Mouse (Mus musculus): ENCODE results near the gene Aatk. TPM values are rescaled to one million over a fixed set of nuclear protein-coding genes. Genes with fewer than 3 reads are reported as not detected.
A peak's percentile ranks its signal among the peaks of the same experiment; 100 is the strongest.

Aatk gene
- polyA plus RNA-seq, 1 experiment from 2014 or later = 2.0 TPM

DNA sequence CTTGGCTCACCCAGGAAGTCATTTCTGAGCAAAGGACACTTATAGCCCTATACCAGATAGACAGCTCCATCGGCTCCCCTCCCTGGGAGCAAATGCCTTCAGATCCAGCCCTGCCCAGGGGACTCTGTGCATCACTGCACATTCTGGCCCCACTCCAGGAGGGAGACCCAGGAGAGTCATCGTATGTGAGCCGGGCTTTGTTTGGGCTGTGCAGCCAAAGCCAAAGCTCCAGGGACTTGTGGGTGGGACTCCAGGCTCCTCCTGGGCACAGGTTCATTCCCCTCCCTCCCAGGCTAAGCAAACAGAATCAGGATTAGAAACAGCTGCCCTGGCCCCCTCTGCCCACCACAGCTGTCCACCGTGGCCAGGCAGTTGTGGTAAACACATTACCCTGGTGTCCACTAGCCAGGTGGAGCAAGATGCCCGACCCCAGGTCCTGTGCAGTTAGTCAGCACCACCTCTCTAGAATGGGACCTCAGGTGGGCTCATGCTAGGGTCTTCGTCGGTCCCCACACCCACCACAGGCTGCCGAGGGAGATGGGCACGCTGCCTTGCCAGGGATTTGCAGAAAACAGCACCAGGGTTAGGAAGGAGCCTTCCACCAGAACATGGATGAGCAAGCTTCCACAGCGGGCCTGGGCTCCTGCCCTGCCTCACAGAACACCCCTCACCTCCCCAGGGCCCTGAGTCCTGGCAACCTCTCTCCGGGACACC lies 971 bp downstream of the Aatk start:
- ATAC-seq (ENCODE audit: low read depth) = no peak
- H3K4me3 ChIP-seq (ENCODE audit: low read length) = peak overlapping the region; percentile 59
- peak overlapping the region; percentile 99 for H3K4me2 ChIP-seq (ENCODE audit: low read depth, low read length)
- no peaks in the 10 kb centered on the region for H3K36me3 ChIP-seq (ENCODE audit: control insufficient read depth, insufficient read depth, low read length)
- H3K9me3 ChIP-seq (ENCODE audit: control insufficient read depth, low read length) = no peaks in the 10 kb centered on the region
- H3K27ac ChIP-seq (ENCODE audit: low read length) = no peak overlapping the region
- H3K9ac ChIP-seq (ENCODE audit: low read length) = peak overlapping the region; percentile 64
- 36% methylated on average over 11 of the region's 11 CpGs for WGBS
- H3K4me1 ChIP-seq (replicated peaks; ENCODE audit: control insufficient read depth, insufficient read depth, low read length) = peaks cover 35% of the 10 kb centered on the region
- peaks cover 29% of the 10 kb centered on the region for H3K27me3 ChIP-seq (ENCODE audit: control insufficient read depth, insufficient read depth, low read depth, low read length)

DNA sequence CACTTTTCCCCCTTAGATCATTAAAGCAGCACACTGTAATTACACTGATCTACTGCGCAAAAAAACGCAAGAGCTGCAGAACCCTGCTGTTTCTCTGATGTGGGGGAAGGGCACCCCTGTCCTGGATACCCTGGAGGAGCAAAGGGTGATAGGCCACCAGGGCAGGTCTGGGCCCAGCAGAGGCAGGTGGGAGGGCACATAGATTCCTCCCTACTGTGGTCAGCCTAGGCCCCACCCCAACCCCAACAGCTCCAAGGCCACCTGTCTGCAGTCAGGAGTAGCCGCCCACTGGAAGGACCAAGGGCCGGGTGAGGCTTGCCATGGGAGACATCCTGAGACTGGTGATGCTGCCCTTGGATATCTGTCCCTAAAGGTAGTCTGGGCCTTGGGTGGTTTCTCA lies 1.6 kb downstream of the Aatk start:
- H3K27ac ChIP-seq (ENCODE audit: low read length) = no peak overlapping the region
- H3K27me3 ChIP-seq (ENCODE audit: control insufficient read depth, insufficient read depth, low read depth, low read length) = peaks cover 29% of the 10 kb centered on the region
- WGBS = 78% methylated on average over 4 of the region's 4 CpGs
- H3K4me1 ChIP-seq (replicated peaks; ENCODE audit: control insufficient read depth, insufficient read depth, low read length) = peaks cover 41% of the 10 kb centered on the region
- ATAC-seq (ENCODE audit: low read depth) = no peak
- H3K36me3 ChIP-seq (ENCODE audit: control insufficient read depth, insufficient read depth, low read length) = no peaks in the 10 kb centered on the region
- H3K4me3 ChIP-seq (ENCODE audit: low read length) = no peak overlapping the region
- no peak overlapping the region for H3K9ac ChIP-seq (ENCODE audit: low read length)
- no peak overlapping the region for H3K4me2 ChIP-seq (ENCODE audit: low read depth, low read length)
- no peaks in the 10 kb centered on the region for H3K9me3 ChIP-seq (ENCODE audit: control insufficient read depth, low read length)

DNA sequence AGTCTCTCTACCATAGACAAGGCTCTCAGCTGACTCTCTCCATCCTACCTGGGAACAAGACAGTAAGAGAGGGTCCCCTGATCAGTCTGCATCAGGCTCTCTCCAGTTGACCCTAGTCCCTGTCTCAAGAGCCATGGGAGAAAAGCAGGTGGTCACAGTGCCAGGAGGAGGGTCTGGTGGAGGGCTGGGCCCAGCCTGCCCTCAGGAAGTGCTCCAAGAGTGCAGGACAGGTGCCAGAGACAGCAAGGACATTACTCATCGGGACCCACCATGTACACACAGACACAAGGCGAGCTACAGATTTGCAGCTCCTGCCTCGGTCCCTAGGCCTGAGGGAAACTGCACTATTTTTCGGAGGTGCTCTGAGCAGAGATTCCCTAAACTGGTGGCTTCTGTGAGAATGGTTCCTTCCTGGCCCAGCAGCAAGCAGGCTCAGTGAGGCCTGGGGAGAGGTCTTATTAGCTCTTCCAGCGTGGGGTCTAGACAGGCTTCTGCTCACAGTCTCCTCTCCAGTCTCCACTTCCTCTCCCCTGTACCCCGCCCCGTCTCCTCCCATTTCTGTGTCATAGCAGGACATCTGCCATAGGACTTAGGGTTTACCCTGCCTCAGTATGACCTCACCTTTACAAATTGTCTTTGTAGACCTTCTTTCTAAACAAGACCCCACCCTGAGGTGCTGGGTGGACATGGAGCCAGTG lies 4.7 kb downstream of the Aatk start:
- no peak for ATAC-seq (ENCODE audit: low read depth)
- H3K4me1 ChIP-seq (replicated peaks; ENCODE audit: control insufficient read depth, insufficient read depth, low read length) = peaks cover 44% of the 10 kb centered on the region
- peaks cover 13% of the 10 kb centered on the region for H3K27me3 ChIP-seq (ENCODE audit: control insufficient read depth, insufficient read depth, low read depth, low read length)
- no peaks in the 10 kb centered on the region for H3K36me3 ChIP-seq (ENCODE audit: control insufficient read depth, insufficient read depth, low read length)
- no peaks in the 10 kb centered on the region for H3K9me3 ChIP-seq (ENCODE audit: control insufficient read depth, low read length)
- H3K4me3 ChIP-seq (ENCODE audit: low read length) = no peak overlapping the region
- WGBS = 63% methylated on average over 7 of the region's 7 CpGs
- 0 out of 2 replicates have a peak overlapping the region, but pooled peaks have one; percentile 15 for H3K9ac ChIP-seq (ENCODE audit: low read length)
- H3K27ac ChIP-seq (ENCODE audit: low read length) = peak overlapping the region; percentile 89
- 0 out of 2 replicates have a peak overlapping the region, but pooled peaks have one; percentile 16 for H3K4me2 ChIP-seq (ENCODE audit: low read depth, low read length)

DNA sequence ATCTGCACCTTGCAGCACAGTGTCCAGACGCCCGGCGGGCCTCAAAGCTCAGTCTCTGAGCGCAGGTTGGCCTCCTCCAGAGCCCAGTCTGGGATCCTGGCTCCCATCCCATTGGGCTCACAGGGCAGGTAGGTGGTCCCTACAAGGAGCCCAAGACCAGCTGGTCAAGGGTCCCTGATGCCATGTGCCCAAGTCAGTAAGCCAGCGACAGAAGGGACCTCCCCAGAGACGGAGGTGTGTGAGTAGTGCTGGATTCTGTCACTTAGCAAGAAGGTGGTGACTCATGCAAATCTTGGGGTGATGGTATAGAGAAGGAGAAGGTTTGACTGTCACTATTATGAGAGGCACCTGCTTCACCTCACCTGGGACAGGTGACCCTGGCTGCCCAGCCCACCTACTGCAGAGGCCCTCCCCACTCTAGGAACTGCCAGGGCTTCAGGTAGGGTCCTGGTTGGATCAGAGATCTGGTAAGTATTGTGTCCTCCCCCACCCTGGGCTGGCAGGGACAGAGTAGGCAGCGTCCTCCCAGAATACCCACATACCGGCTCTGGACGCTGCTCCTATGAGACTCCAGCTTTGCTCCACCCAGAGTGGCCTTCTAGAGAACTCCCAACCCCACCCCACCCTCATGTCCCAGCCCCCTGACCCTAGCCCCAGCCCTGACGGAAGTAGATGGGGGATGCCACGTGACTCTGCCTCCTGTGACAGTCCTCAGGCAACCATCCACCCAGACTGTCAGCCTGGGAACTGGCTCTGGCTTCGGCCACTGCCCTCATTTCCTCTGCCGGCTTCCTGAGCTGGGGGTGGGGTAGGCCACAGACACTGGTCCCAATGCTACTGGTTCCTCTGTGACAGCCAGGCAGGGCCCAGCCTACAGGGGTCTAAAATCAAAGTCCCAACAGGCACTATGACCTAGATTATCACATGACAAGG lies 5.5 kb downstream of the Aatk start:
- H3K4me2 ChIP-seq (ENCODE audit: low read depth, low read length) = peak overlapping the region; percentile 20; the same call in 1 of the 2 replicates
- WGBS = 50% methylated on average over 13 of the region's 13 CpGs
- H3K9ac ChIP-seq (ENCODE audit: low read length) = peak overlapping the region; percentile 28; the same call in 1 of the 2 replicates

GRCm38 (mm10) chr11:120040440-120040839 lies 6.5 kb downstream of the Aatk start:
- WGBS = 46% methylated on average over 8 of the region's 8 CpGs
- H3K27ac ChIP-seq (ENCODE audit: low read length) = peak overlapping the region; percentile 86

More for the DNA sequence above, 5.5 kb downstream of the Aatk start:
- peak; percentile 78 for ATAC-seq (ENCODE audit: low read depth)
- no peak overlapping the region for H3K4me3 ChIP-seq (ENCODE audit: low read length)
- peaks cover 40% of the 10 kb centered on the region for H3K4me1 ChIP-seq (replicated peaks; ENCODE audit: control insufficient read depth, insufficient read depth, low read length)
- no peaks in the 10 kb centered on the region for H3K36me3 ChIP-seq (ENCODE audit: control insufficient read depth, insufficient read depth, low read length)
- no peaks in the 10 kb centered on the region for H3K9me3 ChIP-seq (ENCODE audit: control insufficient read depth, low read length)
- H3K27ac ChIP-seq (ENCODE audit: low read length) = peak overlapping the region; percentile 89
- H3K27me3 ChIP-seq (ENCODE audit: control insufficient read depth, insufficient read depth, low read depth, low read length) = peaks cover 5% of the 10 kb centered on the region

DNA sequence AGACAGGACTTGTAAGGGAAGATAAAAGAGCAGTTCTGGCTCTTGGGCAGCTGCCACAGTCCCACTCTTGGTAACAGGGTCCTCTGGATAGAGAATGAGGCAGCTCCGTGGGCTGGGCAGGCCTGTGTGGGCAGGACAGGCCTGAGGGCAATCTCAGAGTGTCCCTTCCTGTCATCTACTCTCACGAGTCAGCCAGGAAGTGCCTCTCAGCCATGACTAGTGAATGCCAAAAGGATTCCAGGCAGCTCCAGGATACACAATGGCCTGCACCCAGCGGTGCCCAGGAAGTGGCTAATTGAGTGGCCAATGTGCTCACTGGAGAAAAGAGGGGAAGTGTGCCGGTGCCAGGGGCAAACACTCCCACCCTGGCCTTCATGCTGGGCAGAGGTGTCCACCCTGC lies 7.4 kb downstream of the Aatk start:
- Histone ChIP-seq H3K27ac (ENCODE audit: low read length) (peak overlapping the region; percentile 86), H3K4me2 (ENCODE audit: low read depth, low read length) (no peak overlapping the region), H3K4me3 (ENCODE audit: low read length) (no peak overlapping the region), H3K9ac (ENCODE audit: low read length) (peak overlapping the region; percentile 3), H3K27me3 (ENCODE audit: control insufficient read depth, insufficient read depth, low read depth, low read length) (no peaks in the 10 kb centered on the region), H3K9me3 (ENCODE audit: control insufficient read depth, low read length) (no peaks in the 10 kb centered on the region), H3K36me3 (ENCODE audit: control insufficient read depth, insufficient read depth, low read length) (no peaks in the 10 kb centered on the region), H3K4me1 (replicated peaks; ENCODE audit: control insufficient read depth, insufficient read depth, low read length) (peaks cover 36% of the 10 kb centered on the region)
- peak; percentile 35 for ATAC-seq (ENCODE audit: low read depth)
- 18% methylated on average over 4 of the region's 4 CpGs for WGBS

More at GRCm38 (mm10) chr11:120040440-120040839, 6.5 kb downstream of the Aatk start:
- no peak overlapping the region for H3K4me3 ChIP-seq (ENCODE audit: low read length)
- peak; percentile 26; the same call in 1 of the 2 replicates for ATAC-seq (ENCODE audit: low read depth)
- no peaks in the 10 kb centered on the region for H3K36me3 ChIP-seq (ENCODE audit: control insufficient read depth, insufficient read depth, low read length)
- no peak overlapping the region for H3K9ac ChIP-seq (ENCODE audit: low read length)
- H3K9me3 ChIP-seq (ENCODE audit: control insufficient read depth, low read length) = no peaks in the 10 kb centered on the region
- peaks cover 36% of the 10 kb centered on the region for H3K4me1 ChIP-seq (replicated peaks; ENCODE audit: control insufficient read depth, insufficient read depth, low read length)
- no peak overlapping the region for H3K4me2 ChIP-seq (ENCODE audit: low read depth, low read length)
- H3K27me3 ChIP-seq (ENCODE audit: control insufficient read depth, insufficient read depth, low read depth, low read length) = no peaks in the 10 kb centered on the region

- Histone ChIP-seq H3K9me3 (ENCODE audit: control insufficient read depth, low read length) (no peaks in the 10 kb centered on the region), H3K4me1 (replicated peaks; ENCODE audit: control insufficient read depth, insufficient read depth, low read length) (peaks cover 12% of the 10 kb centered on the region), H3K27me3 (ENCODE audit: control insufficient read depth, insufficient read depth, low read depth, low read length) (no peaks in the 10 kb centered on the region), H3K4me3 (ENCODE audit: low read length) (no peak overlapping the region), H3K4me2 (ENCODE audit: low read depth, low read length) (no peak overlapping the region), H3K9ac (ENCODE audit: low read length) (no peak overlapping the region), H3K27ac (ENCODE audit: low read length) (no peak overlapping the region), H3K36me3 (ENCODE audit: control insufficient read depth, insufficient read depth, low read length) (no peaks in the 10 kb centered on the region)
- WGBS = 59% methylated on average over 5 of the region's 5 CpGs
- ATAC-seq (ENCODE audit: low read depth) = no peak
Measured at GRCm38 (mm10) chr11:120034762-120035161, 12.2 kb downstream of the Aatk start.

DNA sequence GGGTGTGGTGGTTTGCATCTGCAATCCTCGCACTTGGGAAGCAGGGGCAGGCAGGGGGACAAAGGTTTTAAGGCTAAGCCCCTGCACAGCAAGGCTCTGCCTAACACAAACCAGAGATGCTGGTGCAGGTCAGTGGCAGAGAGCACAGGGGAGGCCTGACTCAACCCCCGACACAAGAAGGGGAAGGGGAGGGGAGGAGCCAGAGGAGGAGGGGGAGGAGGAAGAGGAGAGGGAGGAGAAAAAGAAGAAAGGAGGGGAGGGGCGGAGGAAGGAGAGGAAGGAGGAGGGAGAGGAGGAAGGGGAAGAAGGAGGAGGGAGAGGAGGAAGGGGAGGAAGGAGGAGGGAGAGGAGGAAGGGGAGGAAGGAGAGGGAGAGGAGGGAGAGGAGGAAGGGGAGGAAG lies 12.7 kb downstream of the Aatk start:
- Histone ChIP-seq H3K27ac (ENCODE audit: low read length) (no peak overlapping the region), H3K9me3 (ENCODE audit: control insufficient read depth, low read length) (no peaks in the 10 kb centered on the region), H3K36me3 (ENCODE audit: control insufficient read depth, insufficient read depth, low read length) (no peaks in the 10 kb centered on the region), H3K9ac (ENCODE audit: low read length) (no peak overlapping the region), H3K4me3 (ENCODE audit: low read length) (no peak overlapping the region), H3K27me3 (ENCODE audit: control insufficient read depth, insufficient read depth, low read depth, low read length) (no peaks in the 10 kb centered on the region), H3K4me1 (replicated peaks; ENCODE audit: control insufficient read depth, insufficient read depth, low read length) (peaks cover 8% of the 10 kb centered on the region; the same call in 1 of the 2 replicates), H3K4me2 (ENCODE audit: low read depth, low read length) (no peak overlapping the region)
- WGBS = 32% methylated on average over 3 of the region's 3 CpGs
- ATAC-seq (ENCODE audit: low read depth) = no peak

Measured in lung, embryonic 16.5 days (tissue).